Mouse (Mus musculus) yolk sac, embryonic 10.5 days (tissue): ENCODE measurements at regions not wholly inside any gene's neighbourhood (a gene's known extent, or its start where the extent isn't known, plus 50 kb on each side); places are given as distances from the start of the nearest gene placed in this dataset.

Source experiments
- DNase-seq: peaks from one replicate; pipeline ENCODE4 v3.0.0-alpha.2; 2017; ENCODE audit warnings: low spot score

DNA sequence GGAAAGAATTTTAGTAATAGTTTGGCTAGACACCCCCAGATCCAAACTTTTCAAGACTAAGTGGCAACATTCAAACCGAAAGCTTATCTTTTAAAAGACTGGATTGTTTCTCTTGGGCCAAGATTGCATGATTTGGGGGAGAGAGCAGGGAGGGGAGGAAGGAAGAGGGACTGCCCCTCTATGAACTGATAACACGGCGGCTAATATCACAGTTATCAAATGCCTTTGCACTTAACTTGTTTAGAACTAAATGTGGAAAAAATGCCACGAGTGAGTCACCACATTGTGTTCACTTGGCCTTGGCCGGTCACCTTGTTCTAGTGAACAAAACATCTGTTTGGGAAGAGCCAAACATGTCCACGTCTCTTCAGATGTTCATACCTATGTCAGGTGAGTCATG, 92.3 kb downstream of the Tes start:
- no peak for DNase-seq

DNA sequence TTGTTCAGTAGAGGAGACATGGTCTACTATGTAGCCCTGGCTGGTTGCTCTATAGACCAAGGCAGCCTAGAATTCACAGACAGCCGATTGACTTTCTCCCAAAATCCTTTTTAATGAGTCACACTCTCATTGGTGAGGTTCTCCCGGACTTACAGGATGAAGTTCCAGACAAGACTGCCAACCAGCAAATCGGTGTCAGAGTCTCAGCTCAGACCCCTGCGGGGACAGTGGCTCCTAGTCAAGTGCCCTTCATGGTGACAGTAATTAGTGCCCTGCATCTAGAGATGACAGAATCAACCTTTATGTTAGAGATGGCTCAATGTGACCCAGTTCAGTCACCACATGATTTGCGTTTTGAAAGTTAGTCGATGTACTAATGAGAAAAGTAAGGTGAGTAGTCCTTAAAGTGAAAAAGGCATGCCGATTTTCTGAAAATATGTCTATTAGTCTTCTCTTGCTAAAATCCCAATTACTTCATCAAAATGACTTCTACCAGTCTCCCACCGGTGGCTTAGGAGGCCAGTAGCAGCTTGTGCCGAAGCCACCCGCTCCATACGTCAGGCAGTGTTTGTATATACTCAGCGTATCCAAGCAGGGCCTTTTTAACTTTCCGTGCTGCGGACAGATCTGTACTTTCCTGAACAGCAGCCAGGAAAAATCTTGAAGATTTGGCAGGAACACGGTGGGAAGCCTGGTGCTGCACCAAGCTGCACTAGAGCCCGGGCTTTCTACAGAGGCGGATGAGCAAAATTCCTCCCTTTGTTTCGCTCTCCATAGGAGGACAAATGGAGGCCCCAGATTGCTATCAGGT, 105.2 kb downstream of the Tes start:
- DNase-seq = no peak

DNA sequence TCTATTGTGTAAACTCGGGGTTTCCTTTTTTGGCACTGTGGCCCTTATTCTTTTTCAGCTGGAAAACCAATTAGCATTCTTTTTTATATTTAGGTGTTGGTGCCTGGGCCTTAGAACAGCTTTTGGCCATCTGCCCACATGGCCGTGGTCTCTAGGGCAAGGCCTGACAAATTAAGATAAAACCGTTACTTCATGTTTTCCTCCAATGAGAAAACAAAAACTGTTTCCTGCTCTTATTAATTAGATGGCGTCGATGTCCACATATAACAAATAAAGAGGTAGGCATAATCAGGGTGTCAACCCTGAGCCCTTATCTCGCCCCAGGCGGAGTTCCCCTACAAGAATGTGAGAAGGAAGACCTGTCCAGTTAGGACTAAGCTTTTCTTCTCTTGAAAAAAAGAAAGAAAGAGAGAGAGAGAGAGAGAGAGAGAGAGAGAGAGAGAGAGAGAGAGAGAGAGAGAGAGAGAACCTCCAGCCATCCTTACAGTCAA, 105.9 kb downstream of the Tes start:
- no peak for DNase-seq

DNA sequence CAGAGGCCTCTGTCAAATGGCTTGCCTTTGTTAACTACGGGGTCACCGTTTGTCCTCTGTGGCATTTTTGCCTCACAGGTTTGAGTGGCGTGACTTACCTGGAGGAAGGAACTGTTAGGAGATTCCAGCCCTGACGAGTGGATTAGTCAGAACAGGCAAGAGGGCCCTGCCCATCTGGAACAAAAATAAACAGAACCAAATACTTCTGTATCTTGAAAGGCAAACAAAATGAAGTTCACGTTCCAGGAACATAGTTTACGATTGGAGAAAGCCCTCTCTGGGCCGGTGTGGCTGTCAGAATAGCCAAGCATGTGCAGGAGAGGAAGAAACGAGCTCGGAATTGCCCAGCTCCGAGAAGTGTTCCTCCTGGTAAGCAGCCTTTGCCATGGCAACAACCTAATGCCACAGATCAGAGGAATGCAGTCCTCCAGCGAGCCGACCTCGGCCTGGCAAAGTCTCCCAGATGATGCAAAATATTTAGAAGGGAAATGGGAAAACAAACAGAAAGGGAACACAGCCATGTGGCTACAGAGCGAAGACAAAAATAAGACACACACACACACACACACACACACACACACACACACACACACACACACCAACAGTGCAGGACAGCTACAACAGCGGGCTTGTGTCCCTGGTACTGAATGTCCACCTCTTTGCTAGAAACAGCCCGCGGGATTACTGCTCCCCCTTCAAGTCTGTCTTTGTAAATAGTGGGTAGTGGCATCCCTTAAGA, 106.5 kb downstream of the Tes start:
- peak; percentile 33 for DNase-seq

DNA sequence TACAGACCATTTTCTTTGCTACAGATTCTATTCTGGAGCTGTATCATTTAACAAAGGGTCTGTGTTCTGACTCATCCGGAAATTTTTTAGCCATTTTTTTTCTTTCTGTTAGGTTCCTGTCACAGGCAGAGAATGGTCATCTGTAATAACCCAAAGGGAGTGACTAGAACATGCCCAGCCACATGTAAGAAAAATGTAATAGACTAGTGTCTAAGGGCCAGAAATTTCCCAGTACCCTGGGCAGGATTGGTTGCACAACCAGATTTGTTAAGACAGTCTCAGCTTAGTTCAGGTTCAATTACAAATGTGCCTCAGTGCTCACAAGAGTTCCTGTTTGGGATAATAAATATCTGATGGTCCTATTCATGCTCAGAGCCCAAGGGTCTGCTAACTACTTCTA, 107.1 kb downstream of the Tes start:
- no peak for DNase-seq

DNA sequence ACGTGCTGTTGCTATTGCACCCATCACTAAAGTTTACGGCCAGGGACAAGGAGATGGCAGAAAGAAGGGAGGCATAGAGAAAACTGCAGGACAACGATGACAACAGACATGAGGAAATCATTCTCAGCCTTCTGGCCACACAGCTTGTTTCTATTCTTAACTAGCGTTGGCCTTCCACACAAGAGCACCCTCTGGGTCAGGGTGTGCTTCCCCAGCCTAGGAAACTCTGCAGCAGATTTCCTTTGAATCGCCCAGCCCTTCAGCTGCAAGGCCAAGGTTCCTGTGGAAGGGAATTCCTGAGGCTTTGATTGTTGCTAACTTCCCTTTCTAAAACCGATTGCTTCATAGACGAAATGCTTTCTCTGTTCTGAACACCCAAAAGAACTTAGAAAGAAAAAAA, 103.8 kb upstream of the Cav2 start:
- no peak for DNase-seq

DNA sequence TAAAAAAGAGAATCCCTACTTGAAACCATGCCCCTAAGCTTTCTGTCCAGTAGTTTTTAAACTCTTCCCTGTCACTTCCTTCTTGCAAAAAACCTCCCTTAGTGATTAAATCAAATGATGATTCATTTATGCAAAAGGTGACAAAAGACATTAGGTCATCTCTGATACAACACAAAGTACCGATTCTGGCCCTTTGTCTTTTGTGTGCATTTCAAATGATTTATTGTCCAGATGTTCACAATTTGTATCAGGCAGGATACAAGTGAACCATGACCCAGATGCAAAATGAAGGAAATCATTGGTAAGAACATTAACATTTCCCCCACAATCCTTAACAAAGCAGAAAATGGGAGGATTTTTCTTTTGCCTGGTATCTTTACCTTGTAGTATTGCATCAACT, 101.5 kb upstream of the Cav2 start:
- DNase-seq = no peak

DNA sequence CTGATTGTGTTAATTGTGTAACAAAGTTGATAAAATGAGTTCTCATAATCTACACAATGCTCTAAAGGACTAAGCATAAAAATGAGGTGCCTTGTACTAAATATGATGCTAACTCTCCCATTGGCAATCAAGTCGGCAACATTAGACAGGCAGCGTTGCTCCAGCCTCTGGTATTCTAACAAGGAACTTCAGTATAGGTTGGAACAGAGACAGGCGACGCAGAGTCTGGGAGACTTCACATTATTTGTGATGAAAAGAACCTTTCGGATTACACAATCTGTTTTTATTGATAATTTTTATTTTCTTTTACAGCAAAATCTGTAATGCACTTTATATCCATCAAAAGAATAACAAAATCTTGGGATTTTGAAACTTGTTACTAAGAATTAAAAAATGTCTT, 94.4 kb upstream of the Cav2 start:
- no peak for DNase-seq

DNA sequence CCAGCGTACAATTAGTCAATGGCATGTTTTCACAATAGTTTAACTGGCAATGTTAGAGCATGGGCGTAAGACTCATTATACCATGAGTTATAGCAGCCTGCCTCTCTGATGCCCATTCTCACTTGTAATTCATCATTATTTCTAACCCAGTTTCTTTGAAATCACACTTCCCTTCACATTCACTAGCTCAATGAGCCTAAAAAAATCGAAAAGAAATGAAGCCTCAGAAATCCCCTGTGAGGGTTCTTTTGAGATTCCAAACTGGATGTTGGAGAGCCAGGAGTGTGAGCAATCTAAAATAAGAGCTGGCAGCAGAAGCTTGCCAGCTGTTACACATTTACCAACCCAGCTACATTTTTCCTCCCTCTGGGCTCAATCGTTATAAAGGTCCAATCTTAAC, 93.9 kb upstream of the Cav2 start:
- no peak for DNase-seq

DNA sequence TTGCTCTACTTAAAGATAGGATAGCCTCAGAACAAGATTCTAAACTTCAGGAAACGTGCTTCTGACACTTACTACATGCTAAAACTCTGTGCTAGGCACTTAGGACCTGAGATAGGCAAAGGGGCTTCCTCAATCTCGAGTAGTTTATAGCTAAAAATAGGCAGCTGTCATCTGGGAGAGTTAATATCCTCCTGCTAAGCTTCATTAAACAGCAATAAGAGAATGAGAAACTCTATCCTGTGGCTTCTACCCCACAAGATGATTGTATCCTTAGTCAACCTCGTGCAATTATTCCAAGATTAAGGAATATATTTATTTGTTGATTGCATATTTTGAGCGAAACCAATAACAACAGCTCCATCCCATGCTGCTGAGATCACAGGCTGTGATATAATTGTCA, 85.4 kb upstream of the Cav2 start:
- no peak for DNase-seq

DNA sequence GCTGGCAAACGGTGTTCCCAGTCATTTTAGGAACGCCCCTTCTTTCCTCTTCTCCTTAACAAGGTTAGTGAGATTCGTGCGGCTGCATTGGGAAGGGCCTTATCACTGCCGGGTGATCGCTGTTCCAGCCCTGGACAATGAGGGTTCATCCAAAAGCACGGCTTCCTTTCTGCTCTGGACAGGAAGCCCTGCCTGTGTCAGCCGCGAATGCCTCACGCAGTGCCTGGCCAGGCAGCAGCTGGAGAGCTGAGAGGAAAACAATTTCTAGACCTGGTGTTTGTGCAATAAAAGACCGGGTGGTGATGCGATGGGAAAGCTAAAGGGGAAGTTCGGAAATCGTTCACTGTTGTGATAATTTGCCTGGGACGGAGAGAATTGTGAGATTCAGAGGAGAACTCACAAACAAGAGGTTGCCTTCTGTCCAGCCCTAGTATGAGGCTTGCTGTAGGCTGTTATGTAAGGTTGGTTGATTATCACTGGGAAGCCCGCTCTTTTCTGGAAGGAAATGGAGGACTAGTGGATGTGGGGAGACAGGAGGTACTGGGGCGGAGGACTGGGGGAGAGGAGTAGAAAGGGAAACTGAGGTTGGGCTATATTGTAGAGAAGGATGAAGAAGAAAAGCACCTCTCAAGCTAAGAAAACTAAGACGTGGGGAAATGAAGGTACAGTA, 83.1 kb upstream of the Cav2 start:
- peak; percentile 7 for DNase-seq

DNA sequence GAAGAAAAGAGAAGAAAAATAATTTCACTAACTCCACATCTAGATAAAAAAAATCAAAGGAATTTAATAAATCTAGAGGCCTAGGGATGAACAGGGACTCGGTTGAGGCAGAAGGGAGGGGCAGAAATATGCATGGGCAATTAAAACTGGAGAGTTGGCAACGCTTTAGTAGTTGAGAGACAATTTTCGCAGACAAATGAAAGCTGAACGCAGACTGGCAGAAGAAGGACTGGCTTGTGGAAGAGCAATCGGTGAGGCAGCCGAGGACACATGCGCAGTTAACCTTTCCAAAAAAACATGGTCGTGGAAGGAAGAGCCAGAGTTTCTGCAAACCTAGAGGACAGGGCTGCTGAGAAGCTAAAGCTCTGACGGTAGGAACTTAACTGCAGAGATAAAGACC, 82.1 kb upstream of the Cav2 start:
- DNase-seq = no peak

DNA sequence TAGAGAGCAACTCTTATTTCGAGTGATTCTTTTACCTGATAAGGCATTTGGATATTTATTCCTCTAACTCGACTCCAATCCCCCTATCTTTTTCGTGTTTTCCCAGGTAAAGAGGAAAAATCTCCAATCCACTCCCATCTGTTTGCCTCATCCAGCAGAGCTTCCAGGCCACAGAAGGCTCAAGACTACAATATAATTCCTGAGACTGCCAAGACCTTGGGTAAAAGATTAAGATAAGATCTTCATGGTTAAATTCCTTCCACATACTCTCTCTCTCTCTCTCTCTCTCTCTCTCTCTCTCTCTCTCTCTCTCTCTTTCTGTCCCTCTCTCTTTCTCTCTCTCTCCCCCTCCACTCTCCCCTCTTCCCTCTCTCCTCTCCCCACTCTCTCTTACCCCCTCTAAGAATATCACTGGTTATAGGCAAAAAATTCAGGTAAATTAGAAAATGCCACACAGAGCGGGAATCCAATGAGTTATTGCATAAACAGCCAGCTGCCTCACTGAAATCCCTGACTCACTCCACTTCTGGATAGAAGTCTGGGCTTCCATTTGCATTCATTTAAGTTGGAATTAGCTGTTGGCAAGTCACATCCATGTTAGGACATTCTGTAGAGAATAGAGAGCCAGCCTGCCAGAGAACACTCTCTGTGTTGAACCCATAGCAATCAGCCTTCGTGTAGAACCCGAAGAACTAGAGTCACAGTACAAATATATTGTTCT, 78.9 kb upstream of the Cav2 start:
- DNase-seq = no peak

DNA sequence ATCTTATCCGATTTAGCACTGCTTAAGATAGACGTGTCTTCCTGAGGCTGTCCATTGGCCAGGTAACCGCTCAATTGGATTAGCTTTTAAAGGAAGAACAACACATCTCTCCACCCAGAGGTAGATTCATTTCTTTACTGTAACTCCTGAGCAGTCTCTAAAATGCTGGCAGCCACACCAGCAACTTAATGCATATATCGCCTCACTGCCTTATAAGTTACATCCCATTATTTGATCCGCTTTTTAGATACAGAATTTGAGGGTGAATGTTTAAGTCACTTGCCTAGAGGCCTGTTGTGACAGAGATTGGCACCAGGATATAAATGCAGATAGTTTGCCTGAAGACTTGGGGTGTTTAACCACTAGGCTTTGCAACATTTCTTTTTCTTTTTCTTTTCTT, 77.7 kb upstream of the Cav2 start:
- no peak for DNase-seq

DNA sequence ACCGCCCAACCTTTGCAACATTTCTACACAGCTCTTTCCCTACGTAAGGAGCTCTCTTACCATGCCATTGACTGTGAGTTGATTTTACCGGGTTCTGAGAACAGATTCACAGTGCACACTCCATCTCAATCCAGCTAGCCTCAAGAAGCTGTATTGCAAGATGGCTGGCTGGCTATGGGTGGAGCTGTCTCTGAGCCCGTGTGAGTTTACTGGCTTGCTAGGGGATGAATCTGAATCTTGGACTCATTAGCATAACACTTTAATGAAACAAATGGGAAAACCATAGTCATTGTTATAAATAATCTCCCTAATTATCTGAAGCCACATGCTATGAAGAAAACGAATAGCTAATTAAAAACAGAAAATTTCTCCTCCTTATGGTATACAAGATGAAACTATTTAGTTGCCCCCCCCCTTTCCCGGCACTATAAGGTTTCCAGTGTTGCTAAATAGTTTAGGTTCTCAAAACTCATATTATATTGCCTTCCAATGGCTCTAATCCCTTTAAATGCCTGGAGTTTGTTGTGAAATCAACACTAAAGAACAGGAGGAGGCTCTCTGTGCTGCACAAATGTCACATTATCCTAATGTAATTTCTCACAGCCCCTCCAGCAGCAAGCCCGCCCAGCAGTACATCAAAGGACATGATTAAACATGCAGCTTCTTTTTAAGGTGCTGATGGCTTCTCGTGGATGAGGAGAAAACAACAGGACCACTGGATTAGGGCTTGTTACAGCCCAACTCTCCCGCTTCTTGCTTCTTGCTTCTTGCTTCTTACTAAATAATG, 76.9 kb upstream of the Cav2 start:
- DNase-seq = no peak

DNA sequence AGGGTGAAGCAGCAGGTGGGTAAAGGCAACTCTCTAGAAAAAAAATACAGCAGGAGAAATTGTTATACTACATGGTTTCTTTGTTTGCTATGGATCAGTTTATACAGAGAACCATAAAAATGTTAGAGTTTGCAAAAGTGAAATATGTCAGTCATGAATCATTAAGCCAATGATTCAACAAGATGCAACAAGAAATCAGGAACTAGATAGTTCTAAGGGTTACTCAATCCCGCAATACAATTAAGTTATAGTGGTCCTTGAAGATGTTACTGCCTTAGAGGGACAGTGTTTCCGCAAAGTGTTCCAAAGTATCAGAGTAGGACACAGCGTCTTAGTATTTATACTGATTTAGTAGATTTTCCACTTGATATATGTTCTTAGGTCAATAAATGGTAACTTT, 74.1 kb upstream of the Cav2 start:
- DNase-seq = no peak

DNA sequence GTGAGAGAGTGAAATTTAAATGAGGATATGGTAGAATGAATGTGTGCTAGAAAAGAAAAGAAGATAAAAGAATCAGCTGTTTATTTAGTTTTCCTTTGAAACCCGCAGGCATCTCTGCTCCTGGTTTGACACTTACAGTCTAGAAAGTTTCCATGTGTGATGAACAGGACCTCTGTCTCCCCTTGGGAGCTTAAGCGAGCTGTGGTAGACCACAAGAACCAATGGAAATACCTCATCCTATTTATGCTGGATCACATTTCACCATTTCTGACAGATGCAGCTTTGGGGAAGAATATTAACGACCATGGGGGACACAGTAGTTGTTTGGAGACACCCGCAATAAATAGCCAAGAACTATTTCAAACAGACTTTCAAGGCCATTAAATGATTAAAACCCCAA, 71.2 kb upstream of the Cav2 start:
- no peak for DNase-seq

DNA sequence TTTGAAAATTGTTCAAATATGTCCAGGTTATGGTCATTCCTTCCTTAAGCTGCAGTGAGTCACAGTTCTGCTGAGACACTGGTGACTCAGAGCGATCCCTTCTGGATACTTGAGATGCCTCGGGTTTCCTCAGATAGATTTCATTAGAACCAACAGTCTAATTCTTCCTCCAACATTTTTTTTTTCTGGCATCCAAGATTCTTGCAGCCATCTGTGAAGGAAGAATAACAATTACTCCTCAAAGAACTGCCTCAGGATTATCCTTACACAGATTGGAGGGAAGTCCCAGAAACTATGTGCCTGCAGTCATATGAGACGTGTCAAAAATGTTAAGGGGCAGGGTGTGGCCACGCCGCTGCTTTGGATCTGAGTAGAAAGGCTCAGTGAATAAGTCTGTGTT, 69.6 kb upstream of the Cav2 start:
- DNase-seq = no peak

DNA sequence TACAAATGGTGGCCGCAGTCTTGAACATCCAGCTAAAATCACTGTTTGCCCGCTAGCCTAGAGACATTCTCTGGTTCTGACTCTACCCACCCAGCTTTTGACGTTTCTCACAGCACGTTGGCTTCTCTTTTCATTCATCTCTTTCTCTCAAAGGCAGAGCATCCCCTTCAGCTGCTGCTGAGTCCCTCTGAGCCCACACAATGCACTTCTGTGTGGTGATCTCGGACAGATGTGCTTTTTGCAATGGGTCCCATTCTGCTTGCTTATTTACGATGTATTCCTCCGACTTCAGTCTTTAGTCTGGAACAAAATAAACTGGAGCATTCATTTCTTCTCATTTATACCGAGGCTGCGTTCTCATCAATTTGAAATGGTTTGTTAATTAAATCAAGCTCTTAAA, 66.2 kb upstream of the Cav2 start:
- DNase-seq = no peak

DNA sequence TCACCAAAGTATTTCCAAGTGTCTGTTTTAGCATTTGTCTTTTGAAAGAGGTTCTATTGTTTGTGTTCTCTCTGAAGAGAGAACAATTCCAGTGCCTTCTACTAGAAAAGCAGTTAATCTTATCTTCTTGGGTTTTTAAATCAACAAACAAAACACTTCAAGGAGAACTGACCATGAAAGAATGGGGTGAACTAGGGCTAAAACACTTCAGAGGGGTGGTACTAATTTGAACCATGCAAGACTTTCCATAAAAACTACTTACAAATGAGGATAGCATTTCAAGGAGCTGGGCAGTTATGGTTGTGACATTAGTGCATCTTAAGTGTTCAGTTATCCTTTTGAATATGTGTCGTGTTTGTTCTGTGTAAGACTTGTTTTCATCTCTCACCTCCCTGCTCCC, 64.5 kb upstream of the Cav2 start:
- DNase-seq = no peak

DNA sequence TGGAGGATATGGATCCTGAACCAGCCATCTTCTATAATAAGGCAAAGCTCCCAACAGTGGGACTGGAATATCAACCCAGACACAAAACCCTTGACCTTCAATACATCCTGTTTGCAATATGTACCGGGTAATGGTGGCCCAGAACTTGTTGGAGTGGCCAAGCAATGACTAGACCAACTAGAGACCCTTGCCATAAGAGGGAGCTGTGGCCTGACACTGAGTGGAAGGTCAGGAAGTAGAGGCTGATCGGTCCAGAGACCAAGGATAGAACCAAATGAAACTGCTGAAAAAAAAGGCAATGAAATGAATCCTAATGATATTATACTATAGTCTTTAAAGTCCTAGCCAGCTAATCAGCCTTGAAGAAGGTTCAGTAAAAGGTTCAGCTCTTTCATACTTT, 57.2 kb upstream of the Cav2 start:
- no peak for DNase-seq

DNA sequence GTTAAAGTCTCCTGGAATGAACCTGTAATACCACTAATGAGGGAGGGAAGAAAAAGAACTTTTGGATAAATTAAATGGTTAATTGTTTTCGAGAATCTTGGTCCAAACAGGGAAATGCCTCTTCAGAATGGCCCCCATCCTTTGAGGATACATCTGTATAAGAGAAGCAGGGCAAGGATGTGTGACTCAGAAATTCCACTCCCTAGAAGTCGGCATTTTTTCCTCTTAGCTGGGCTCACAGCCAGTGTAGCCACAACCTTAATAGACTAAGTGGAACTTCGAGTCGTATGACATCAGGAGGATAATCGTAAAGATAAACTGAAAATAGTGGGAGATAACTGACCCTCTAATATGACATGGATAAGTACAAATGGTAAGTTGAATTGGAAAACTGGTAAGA, 56.1 kb upstream of the Cav2 start:
- DNase-seq = no peak
